Mouse (Mus musculus): ENCODE measurements around the gene Macrod2.

Gene Macrod2

GRCm38 (mm10) chr2:140532859-140533519 is 137.9 kb downstream of the Macrod2 start:
- TF ChIP-seq GATA4 (IDR thresholded peaks at IDR 0.05; ENCODE audit: insufficient replicate concordance, low read length), result no peak

DNA sequence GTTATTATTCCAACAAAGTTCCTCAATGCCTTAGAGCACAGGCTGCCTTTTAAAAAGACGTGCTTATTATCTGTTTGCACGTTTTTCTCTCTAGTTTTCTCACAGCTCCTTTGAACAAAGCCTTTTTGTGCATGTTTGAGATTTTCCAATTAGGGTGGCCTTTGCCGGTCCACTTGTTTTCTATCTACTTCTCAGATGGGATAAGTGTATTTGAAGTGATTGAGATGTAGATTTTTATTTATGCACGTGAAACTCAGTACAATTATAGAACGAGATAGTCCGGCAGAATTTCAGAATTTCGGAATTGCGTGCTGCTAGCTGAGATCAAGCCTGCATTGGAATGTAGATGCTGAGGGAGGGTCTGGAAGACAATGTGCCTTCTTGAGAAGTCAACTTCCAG is 138.5 kb downstream of the Macrod2 start:
- TF ChIP-seq GATA4 (IDR thresholded peaks at IDR 0.05; ENCODE audit: insufficient replicate concordance, low read length), result no peak

DNA sequence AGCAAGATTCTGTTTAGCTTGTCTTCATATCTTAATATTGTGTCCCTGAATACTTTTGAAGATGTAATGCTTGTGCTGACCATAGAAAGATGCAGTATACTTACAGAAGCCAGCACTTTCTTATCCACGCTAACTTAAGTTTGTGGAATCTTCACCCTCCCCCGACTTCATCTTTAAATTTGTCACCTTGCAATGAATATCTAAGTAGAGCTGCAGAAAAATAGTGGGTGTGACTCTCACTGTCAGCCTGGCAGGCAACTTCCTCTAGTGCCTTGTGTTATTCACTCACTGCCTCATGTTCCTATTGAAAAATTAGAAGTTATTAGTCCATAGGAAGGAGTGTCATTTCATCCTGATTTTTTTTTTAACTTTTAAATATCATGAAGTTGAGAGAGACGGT is 139.5 kb downstream of the Macrod2 start:
- no peak for TF ChIP-seq GATA4 (IDR thresholded peaks at IDR 0.05; ENCODE audit: insufficient replicate concordance, low read length)

GRCm38 (mm10) chr2:140535832-140536571 is 140.9 kb downstream of the Macrod2 start:
- no peak for TF ChIP-seq GATA4 (IDR thresholded peaks at IDR 0.05; ENCODE audit: insufficient replicate concordance, low read length)

GRCm38 (mm10) chr2:140549286-140549685 is 154.2 kb downstream of the Macrod2 start:
- TF ChIP-seq GATA4 (IDR thresholded peaks at IDR 0.05; ENCODE audit: insufficient replicate concordance, low read length), result no peak

DNA sequence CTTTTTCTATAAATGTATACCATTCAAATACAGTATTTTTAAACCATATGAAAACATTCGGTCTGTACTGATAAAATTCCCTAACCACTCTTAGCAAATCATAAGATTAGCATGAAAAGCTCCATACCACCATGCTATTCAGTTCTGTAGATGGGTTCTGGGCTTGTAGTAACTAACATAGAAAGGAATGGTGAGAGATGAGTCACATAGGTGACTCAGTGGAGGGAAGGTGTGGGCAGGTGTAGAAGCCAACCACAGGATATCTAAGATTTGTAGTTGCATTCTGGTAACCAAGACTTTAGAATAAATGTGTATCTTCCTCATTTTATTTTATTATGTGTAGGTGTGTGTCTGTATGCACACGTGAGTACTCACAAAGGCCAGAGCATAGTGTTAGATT is 166.3 kb downstream of the Macrod2 start:
- no peak for TF ChIP-seq GATA4 (IDR thresholded peaks at IDR 0.05; ENCODE audit: insufficient replicate concordance, low read length)

DNA sequence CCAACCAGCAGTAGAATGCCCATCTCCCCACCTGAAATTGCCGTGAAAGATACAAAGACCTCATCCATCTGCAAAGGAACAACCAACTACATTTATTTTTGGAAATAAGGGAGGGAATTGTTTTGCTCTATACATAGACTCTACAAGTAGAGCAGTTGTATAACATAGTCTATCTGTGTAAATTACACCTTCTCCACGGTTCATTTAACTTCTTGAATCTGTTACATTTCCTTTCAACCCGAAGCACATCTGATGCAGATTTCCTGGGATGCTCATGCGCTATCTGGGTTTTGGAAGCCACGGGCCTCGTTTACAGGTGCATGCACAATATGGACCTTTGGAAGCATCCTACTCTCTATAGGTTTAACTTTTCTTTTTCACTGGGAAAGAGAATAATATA is 175.8 kb downstream of the Macrod2 start:
- TF ChIP-seq GATA4 (IDR thresholded peaks at IDR 0.05; ENCODE audit: insufficient replicate concordance, low read length), result no peak

DNA sequence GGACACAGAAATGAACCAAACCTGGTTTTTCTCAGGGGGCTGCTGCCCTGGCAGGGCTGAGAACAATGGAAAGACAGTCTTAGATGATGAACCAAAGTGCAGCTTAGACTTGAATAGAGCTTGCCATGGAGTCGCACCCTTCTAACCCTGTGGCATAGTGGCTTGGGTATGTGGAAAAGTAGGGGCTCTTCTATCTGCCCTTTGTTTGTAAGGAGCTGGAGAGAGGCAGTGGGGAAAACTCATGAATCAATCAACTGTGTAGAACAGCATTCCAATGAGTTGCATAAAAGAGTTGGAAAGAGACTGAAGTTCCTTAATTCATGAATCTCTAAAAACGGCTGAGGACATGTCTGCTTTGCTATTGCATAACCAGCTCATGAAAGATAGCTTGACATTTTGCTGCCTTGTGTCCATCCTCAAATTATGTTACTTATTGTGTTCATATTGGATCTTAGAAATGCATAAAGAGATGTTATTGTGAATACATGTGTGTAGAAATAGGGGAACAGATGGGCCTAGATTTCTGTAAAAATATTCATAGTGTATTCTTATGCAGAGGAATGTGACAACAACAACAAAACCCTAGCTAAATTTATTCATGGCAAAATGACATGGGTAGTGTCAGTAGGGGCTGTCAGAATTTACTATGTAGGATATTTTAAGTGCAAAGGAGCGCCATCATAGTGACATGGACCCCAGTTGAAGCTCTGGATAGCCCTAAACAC is 197.6 kb downstream of the Macrod2 start:
- TF ChIP-seq GATA4 (IDR thresholded peaks at IDR 0.05; ENCODE audit: insufficient replicate concordance, low read length), result no peak

DNA sequence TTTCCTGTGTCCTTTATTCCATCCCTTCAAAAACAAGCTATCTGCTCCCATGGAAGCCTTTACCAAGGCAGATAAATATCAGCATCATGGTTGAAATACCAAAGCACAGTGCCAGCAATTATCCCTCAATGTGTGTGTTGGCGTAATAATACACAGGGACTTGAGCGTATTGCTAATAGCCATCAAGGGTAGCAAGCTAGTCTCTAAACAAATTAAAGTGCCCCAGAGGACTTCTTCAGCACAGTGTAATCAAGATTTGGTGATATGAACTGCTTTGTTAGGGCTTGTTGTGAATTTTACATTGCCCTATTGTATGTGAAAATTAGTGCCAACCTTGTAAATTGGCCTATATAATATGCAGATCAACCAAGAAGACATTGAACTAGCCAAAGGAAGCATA is 201.8 kb downstream of the Macrod2 start:
- TF ChIP-seq GATA4 (IDR thresholded peaks at IDR 0.05; ENCODE audit: insufficient replicate concordance, low read length), result no peak

DNA sequence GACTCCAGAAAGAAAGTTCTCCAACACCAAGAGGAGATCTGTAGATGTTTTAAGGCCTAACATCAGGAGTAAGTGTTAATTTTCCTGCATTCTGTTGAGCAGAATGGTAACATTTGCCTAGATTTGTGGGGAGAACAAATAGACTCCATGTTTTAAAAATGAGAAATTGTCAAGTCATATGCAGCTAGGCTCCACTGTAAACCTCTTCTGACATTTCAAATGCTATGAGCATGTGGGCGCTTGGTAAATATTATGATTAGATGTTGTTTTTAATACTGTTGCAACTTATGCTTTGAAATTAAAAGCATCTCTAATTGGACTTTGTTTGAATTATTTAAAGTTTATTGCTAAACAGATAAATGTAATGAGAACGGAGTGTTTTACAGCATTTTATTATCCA is 220.3 kb downstream of the Macrod2 start:
- TF ChIP-seq GATA4 (IDR thresholded peaks at IDR 0.05; ENCODE audit: insufficient replicate concordance, low read length), result no peak

- TF ChIP-seq GATA4 (IDR thresholded peaks at IDR 0.05; ENCODE audit: insufficient replicate concordance, low read length), result no peak
Measured at GRCm38 (mm10) chr2:140621730-140622337, 226.7 kb downstream of the Macrod2 start.

GRCm38 (mm10) chr2:140653481-140653880 is 258.4 kb downstream of the Macrod2 start:
- TF ChIP-seq GATA4 (IDR thresholded peaks at IDR 0.05; ENCODE audit: insufficient replicate concordance, low read length), result no peak

DNA sequence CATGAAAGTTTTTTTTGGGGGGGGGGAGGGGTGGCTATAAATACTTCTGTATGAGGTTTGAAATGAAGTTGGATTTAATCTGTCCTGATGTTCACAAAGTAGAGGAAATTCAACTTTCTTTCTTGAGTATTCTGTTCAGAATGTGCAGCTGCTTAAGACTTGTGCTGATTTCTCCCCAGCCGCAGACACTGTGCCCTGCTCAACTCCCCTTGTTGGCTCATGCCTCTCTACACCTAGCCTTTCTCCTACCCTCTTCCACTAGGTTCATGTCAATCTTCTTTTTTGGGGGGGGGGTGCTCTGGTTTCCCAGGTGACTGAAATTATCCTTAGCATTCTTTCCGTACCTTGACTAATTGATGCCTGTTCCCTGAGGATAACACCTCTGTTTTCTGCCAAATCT is 258.9 kb downstream of the Macrod2 start:
- no peak for TF ChIP-seq GATA4 (IDR thresholded peaks at IDR 0.05; ENCODE audit: insufficient replicate concordance, low read length)

DNA sequence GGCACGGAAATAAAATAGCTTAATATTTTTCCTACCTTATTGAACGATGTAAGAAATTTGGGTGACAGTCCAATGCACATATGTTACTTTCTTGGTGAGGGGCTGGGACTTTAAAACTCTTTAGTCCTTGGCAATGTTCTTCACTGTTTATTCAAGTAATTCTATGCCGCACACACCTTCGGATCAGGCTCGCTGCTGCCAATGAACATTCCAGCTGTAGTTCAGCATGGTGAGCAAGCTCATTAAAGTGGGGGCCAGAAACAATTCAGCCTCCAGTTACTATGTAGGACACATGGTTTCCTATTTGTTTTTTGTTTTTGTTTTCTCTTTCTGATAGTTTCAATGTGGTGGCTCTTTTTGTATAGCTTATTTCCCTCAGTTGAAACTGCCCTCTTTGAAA is 267.6 kb downstream of the Macrod2 start:
- TF ChIP-seq GATA4 (IDR thresholded peaks at IDR 0.05; ENCODE audit: insufficient replicate concordance, low read length), result no peak

GRCm38 (mm10) chr2:140664381-140664780 is 269.3 kb downstream of the Macrod2 start:
- TF ChIP-seq GATA4 (IDR thresholded peaks at IDR 0.05; ENCODE audit: insufficient replicate concordance, low read length), result no peak

- no peak for TF ChIP-seq GATA4 (IDR thresholded peaks at IDR 0.05; ENCODE audit: insufficient replicate concordance, low read length)
Measured at GRCm38 (mm10) chr2:140666846-140667245, 271.7 kb downstream of the Macrod2 start.

All from liver, adult (tissue).